Mouse (Mus musculus) brown adipose tissue, adult 24 weeks (tissue): ENCODE data around the gene Cptp. TPM values are rescaled to one million over a fixed set of nuclear protein-coding genes. Genes with fewer than 3 reads are reported as not detected.

Source experiments
- H3K27ac ChIP-seq: fragments of 200-500 bp; replicated peaks from 2 replicates; pipeline ENCODE4 v1.5.1; 2012; ENCODE audit warnings: low read depth, mild to moderate bottlenecking, low read length
- H3K4me1 ChIP-seq: fragments of 200-500 bp; 2 replicates; pipeline ENCODE4 v1.6.1; 2012; ENCODE audit warnings: low read length, mixed read lengths; ENCODE audit not compliant: control insufficient read depth, insufficient read depth, insufficient read length
- H3K4me3 ChIP-seq: fragments of 200-500 bp; 2 replicates; pipeline ENCODE4 v1.5.1; 2012; ENCODE audit warnings: low read depth, mild to moderate bottlenecking, low read length, moderate library complexity; ENCODE audit not compliant: insufficient read depth
- polyA plus RNA-seq: library from polyadenylated mRNA; stranded (reverse); fragments of >200 nt; gene quantifications from 2 replicates; pipeline ENCODE4 v1.2.4, GENCODE M21; 2012; ENCODE audit not compliant: missing spikeins, insufficient read depth, insufficient read length

The Cptp gene
- polyA plus RNA-seq, 1 experiment = 6.0 TPM

- peak overlapping the region; percentile 76 for H3K27ac ChIP-seq
Measured at GRCm38 (mm10) chr4:155840076-155841002, 28.9 kb downstream of the Cptp start.

DNA sequence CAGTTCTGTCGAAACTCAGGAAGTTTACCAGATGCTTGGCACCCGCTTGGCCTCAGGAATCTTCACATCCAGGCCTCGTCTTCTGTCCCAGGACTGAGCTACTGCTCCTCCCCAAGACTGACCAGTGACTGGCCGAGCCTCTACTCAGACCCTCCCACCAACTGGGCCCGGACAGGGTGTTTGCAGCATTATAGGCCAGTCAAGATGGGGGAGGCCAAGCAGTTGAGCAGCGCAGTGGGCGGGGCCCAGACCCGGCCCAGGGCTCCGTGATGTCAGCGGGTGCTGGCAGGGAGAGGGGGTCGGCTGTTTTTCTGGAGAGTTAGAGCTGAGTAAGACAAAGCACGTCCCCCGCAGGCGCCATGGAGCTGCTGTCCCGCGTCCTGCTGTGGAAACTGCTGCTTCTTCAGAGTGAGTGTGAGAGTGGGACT is 29.7 kb downstream of the Cptp start, which contains the start of gene Mxra8:
Mxra8 (plus strand) TSS at position 198 of the 428 bp plus-strand sequence.
- H3K27ac ChIP-seq = peak within 1 kb of the TSS; percentile 92
- peak within 1 kb of the TSS; percentile 58 for H3K4me3 ChIP-seq
- peaks cover 19% of the 10 kb centered on the region for H3K4me1 ChIP-seq

More at GRCm38 (mm10) chr4:155840076-155841002, 28.9 kb downstream of the Cptp start:
- Histone ChIP-seq H3K4me3 (peak overlapping the region; percentile 58), H3K4me1 (peaks cover 19% of the 10 kb centered on the region)

DNA sequence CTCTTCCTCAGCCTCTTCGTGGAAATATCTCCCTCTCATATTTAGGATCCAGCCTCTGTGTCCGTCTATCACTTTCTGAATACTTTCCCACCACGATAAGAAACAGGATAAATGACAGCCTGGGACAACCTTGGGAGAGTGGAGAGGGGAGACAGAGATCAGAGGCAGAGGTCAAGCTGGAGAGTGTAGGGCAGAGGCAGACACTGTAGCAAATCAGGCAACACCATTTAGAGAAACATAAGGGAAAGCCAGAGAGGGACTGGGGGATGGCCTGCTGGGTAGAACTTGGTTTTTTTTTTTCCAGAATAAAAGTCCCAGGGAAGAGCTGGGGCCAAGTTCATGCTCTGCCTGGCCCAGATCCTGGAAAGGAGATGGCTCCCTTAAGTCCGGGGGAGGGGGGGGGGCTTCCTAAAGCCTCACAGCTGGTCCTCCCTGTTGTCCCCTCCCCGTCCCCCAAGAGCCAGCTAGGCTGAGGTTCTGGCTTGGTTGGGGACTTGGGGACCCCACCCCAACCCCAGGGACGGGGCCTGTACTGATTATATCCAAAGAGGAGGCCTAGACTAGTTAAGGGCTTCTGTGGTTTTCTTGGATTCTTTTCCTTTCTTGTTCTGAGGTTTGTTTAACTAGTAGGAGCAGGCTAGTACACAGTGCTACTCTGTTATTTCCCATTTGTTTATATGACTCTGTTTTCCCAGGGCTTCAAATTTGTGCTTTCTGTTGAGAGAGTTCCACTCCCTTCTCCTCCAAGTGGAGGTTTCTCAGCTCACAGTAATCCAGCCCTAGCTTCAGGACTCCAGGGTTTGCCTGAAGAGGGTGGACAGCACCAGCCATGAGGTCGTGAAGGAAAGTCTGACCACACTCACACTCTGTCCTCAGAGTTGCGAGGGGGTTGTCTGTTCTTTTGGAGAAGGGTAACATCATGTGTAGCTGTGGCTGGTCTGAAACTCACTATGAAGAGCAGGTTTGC is 30.8 kb downstream of the Cptp start:
- Histone ChIP-seq H3K4me1 (peaks cover 23% of the 10 kb centered on the region), H3K27ac (peak overlapping the region; percentile 92), H3K4me3 (no peak overlapping the region)

- Histone ChIP-seq H3K4me3 (no peak overlapping the region), H3K4me1 (peaks cover 25% of the 10 kb centered on the region), H3K27ac (peak overlapping the region; percentile 92)
Measured at GRCm38 (mm10) chr4:155837404-155838010, 31.7 kb downstream of the Cptp start.

DNA sequence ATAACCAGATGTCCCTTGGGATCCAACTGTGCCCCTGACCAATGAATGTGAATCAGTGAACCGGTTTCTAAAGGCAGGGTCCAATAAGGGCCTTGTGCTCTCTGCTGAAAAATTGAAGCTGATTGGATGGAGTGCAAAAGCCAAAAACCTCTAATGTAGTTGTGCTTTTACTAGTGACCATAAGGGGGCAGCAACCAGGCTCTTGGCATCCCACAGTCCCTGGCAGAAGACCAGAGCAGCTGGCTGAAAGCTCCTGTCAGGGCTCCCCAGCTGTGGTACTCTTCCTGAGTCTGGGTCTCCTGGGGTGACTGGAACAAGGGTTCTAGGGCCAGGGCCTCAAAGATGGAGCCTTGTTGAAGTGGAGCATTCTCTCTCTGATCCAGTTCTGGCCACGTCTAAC is 35.4 kb downstream of the Cptp start:
- Histone ChIP-seq H3K4me1 (peaks cover 21% of the 10 kb centered on the region), H3K4me3 (no peak overlapping the region), H3K27ac (peak overlapping the region; percentile 60)

GRCm38 (mm10) chr4:155833234-155833633 is 36.0 kb downstream of the Cptp start:
- H3K4me3 ChIP-seq = no peak overlapping the region
- no peak overlapping the region for H3K27ac ChIP-seq

DNA sequence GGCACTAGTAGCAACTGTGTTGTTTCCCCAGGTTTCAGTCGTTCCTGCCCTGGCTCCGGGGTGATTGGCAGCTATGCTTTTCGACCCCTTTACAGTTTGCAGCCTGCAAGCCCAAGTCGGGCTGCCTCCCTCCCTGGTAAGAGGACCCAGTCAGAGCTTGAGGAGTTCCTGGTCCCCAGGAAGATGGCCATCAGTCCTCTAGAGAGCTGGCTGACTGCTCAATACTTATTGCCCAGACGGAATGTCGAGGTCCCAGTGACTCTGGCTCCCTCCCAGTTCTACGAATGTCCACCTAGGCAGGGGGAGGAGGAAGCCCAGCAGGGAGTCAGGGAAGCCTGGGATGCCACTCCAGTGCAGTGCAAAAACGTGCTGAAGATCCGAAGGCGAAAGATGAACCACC is 36.9 kb downstream of the Cptp start:
- H3K27ac ChIP-seq = peak overlapping the region; percentile 77
- H3K4me3 ChIP-seq = peak overlapping the region; percentile 80
- peaks cover 11% of the 10 kb centered on the region for H3K4me1 ChIP-seq

More at GRCm38 (mm10) chr4:155833234-155833633, 36.0 kb downstream of the Cptp start:
- peaks cover 19% of the 10 kb centered on the region for H3K4me1 ChIP-seq

DNA sequence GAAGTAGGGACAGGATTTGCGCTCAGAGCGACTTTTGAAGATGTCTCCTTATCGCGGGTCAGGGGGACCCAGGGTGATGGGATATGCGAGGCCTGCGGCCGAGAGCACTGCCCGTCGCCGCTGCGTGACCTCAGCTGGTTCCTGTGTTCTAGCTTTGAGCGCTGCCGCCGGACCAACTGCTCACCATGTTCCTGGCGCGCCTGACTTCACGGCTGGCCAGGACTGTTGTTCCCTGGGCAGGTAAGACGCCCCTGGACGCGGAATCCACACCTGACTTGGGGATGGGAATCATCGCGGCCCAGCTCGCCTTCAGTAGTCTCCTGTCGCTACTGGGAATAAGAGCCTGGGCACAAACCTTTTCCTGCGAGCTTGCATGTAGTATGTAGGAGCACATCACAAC is 37.4 kb downstream of the Cptp start:
- peak overlapping the region; percentile 80 for H3K4me3 ChIP-seq
- peak overlapping the region; percentile 77 for H3K27ac ChIP-seq
- H3K4me1 ChIP-seq = peaks cover 10% of the 10 kb centered on the region

DNA sequence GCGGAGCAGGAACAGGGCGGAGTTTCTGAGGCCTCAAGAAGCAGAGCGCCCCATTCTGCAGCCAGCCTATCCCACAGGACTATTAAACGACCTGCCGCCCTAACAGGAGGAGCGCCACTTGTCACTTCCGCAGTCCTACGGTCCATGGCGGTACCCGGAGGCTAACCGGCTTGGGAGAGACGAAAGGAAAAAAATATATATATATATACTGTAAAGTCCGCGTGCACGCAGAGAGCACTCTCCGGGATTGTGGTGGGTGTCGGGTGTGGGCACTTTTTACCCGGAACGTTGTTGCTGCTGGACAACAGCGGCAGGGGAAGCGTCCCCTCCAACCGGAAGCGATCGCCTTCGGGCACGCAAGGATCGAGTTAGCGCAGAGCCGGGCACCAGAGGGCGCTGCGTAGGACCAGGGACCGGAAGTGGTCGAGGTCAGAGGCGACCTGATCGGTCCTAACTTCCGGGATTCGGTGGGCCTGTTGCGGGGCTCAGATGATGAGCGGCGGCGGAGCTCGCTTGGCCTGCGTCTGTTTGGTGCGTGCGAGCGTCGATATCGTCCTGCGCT is 38.0 kb downstream of the Cptp start, which contains the start of gene Aurkaip1:
Aurkaip1 (plus strand) TSS at position 68 of the 562 bp plus-strand sequence.
- peak within 1 kb of the TSS; percentile 77 for H3K27ac ChIP-seq
- H3K4me1 ChIP-seq = peaks cover 10% of the 10 kb centered on the region
- peak within 1 kb of the TSS; percentile 80 for H3K4me3 ChIP-seq

DNA sequence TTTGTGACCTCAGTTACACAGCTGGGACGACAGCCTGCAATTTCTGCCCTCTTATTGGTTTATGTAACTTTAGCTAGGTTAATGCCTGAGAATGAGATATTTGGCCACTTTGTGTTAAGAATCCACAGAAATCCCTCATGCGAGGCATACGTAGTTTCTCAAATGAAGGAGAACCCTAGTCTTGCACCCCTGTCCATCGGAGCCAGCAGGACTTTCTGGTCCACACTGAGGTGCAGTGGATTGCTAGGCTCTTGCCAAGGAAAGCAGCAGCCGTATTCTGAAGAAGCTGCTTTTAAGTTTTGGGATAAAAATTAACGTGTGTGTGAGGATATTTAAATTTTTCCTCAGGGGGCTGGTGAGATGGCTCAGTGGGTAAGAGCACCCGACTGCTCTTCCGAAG is 38.6 kb downstream of the Cptp start:
- H3K27ac ChIP-seq = no peak overlapping the region
- 0 out of 2 replicates have a peak overlapping the region, but pooled peaks have one; percentile 8 for H3K4me3 ChIP-seq
- H3K4me1 ChIP-seq = peaks cover 10% of the 10 kb centered on the region

GRCm38 (mm10) chr4:155829866-155830265 is 39.4 kb downstream of the Cptp start:
- Histone ChIP-seq H3K27ac (no peak overlapping the region), H3K4me3 (no peak overlapping the region), H3K4me1 (peaks cover 10% of the 10 kb centered on the region)

DNA sequence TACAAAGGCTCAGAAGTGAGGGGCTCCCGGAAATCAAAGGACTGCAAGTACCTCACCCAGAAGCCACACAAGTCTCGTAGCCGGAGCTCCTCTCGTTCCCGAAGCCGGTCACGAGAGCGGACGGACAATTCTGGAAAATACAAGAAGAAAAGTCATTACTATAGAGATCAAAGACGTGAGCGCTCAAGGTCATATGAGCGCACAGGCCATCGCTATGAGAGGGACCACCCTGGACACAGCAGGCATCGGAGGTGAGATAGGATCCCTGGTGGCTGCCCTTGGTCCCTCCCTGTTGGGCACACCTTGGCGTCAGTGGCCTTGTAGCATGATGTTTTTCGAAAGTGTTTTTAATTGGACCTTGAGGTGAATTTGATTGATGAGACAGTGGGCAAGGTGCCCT is 45.8 kb downstream of the Cptp start:
- Histone ChIP-seq H3K4me3 (no peak overlapping the region), H3K4me1 (no peaks in the 10 kb centered on the region)

GRCm38 (mm10) chr4:155821025-155821424 is 48.2 kb downstream of the Cptp start:
- Histone ChIP-seq H3K27ac (no peak overlapping the region), H3K4me3 (no peak overlapping the region), H3K4me1 (no peaks in the 10 kb centered on the region)

More for the DNA sequence above, 45.8 kb downstream of the Cptp start:
- no peak overlapping the region for H3K27ac ChIP-seq

- no peak overlapping the region for H3K4me3 ChIP-seq
- peaks cover 8% of the 10 kb centered on the region; the same call in 1 of the 2 replicates for H3K4me1 ChIP-seq
Measured at GRCm38 (mm10) chr4:155817533-155817932, 51.7 kb downstream of the Cptp start.

More at GRCm38 (mm10) chr4:155817533-155817932, 51.7 kb downstream of the Cptp start:
- no peak overlapping the region for H3K27ac ChIP-seq
